Mouse (Mus musculus): ENCODE data around the gene Cacna1a. TPM values are rescaled to one million over a fixed set of nuclear protein-coding genes. Genes with fewer than 3 reads are reported as not detected.

The Cacna1a gene
- polyA plus RNA-seq, 1 experiment from 2014 or later: 15.0 TPM

DNA sequence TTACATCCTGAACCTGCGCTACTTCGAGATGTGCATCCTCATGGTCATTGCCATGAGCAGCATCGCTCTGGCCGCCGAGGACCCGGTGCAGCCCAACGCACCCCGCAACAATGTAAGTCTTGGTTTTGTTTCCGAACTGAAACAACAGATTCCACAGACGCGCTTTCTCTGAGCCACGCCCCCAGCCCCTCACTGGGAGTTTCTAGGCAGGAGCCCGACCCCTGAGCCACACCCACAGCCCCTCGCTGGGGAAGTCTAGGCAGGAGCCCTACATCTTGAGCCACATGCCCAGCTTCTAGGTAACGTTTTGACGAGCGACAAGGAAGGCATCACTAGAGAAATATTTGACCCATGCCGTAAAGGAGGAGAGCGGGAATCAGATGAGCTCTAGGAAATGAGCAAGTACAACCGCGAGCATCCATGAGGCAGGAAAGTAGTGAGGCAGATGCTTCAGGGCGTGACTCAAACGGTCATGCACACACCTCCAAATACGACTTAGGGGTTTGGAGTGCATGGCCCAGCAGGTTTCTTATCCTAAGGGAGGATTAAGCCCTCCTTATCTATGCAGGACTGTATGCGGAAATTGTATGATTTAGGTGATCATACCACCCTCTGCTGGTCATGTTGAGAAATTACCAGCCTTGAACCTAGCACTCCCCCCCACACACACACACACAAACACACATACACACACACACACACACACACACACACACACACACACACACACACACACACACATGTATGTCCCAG is 181.9 kb downstream of the Cacna1a start:
- no peaks in the 10 kb centered on the region for H3K4me1 ChIP-seq
- ATAC-seq (ENCODE audit: low FRiP score, low read depth): no peak
- WGBS: 46% methylated on average over 25 of the region's 25 CpGs
- no peak overlapping the region for H3K27ac ChIP-seq (replicated peaks)
- no peak overlapping the region for H3K4me3 ChIP-seq
- peaks cover 24% of the 10 kb centered on the region for H3K36me3 ChIP-seq
- no peak overlapping the region for H3K9ac ChIP-seq (replicated peaks)
- H3K9me3 ChIP-seq: no peaks in the 10 kb centered on the region
- H3K27me3 ChIP-seq: no peaks in the 10 kb centered on the region
- no peak overlapping the region for H3K4me2 ChIP-seq (replicated peaks)

DNA sequence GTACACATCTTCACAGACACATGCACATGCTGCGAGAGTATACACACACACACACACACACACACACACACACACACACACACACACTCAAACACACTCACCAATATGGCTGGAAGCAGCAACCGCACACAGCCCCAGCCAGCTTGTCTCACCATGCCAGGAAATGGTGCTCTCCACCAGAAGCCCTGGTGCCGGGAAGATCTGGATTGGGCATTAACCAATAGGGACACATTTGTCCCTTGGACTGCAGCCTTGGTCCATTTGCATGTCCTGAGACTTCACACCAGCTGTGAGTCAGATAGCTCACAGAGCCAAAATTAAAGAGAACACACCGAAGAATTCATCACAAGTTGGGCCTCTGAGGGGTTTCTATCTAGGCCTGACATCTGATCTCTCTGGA is 189.2 kb downstream of the Cacna1a start:
- no peaks in the 10 kb centered on the region for H3K4me1 ChIP-seq
- no peak overlapping the region for H3K9ac ChIP-seq (replicated peaks)
- ATAC-seq (ENCODE audit: low FRiP score, low read depth): no peak
- H3K4me3 ChIP-seq: no peak overlapping the region
- WGBS: 89% methylated on average over 4 of the region's 4 CpGs
- H3K27ac ChIP-seq (replicated peaks): no peak overlapping the region
- no peaks in the 10 kb centered on the region for H3K27me3 ChIP-seq
- H3K4me2 ChIP-seq (replicated peaks): no peak overlapping the region
- H3K9me3 ChIP-seq: no peaks in the 10 kb centered on the region
- peaks cover 4% of the 10 kb centered on the region; the same call in 1 of the 2 replicates for H3K36me3 ChIP-seq

DNA sequence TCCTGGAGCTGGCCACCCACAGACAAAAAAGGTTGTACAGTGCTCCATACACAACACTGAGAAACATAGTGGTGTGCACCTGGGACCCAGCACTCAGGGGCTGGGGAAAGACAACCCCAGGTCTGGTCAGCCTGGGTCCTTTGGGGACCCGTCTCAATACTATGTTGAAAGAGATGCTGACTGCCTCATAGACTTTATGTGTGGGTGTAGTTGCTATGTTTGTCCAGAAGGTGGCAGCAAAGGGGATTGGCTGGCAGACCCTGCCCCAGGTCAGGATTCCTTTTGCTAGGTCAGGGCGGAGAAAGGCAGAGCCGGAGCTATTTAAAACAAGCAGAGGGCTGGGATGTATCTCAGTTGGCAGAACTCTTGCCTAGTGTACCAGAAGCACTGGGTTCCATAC is 191.4 kb downstream of the Cacna1a start:
- no peaks in the 10 kb centered on the region for H3K9me3 ChIP-seq
- H3K4me1 ChIP-seq: no peaks in the 10 kb centered on the region
- no peak for ATAC-seq (ENCODE audit: low FRiP score, low read depth)
- no peaks in the 10 kb centered on the region for H3K27me3 ChIP-seq
- 22% methylated on average over 3 of the region's 3 CpGs for WGBS
- no peak overlapping the region for H3K4me3 ChIP-seq
- H3K4me2 ChIP-seq (replicated peaks): no peak overlapping the region
- H3K27ac ChIP-seq (replicated peaks): no peak overlapping the region
- H3K36me3 ChIP-seq: peaks cover 14% of the 10 kb centered on the region; the same call in 1 of the 2 replicates
- H3K9ac ChIP-seq (replicated peaks): no peak overlapping the region

DNA sequence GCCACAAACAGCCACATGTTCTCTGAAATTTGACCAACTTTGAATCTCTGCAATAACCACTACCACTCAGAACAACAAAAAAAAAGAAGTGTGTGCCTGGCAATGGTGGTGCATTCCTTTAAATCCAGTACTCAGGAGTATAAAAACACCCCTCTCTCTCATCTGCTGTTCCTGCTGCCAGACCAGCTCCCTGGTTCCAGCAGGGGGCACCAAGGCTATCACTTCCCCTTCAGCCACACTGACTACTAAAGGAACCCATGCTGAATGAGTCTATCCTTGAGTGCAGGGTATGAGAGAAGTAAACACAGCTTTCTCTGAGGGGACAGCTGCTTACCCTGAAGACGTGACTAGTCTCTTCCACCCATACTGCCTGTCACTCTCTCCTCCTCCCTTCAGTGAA is 197.1 kb downstream of the Cacna1a start:
- H3K27me3 ChIP-seq: no peaks in the 10 kb centered on the region
- no peak overlapping the region for H3K4me3 ChIP-seq
- H3K9ac ChIP-seq (replicated peaks): no peak overlapping the region
- H3K27ac ChIP-seq (replicated peaks): no peak overlapping the region
- ATAC-seq (ENCODE audit: low FRiP score, low read depth): no peak
- WGBS: 24% methylated on average over 1 of the region's 1 CpGs
- H3K4me2 ChIP-seq (replicated peaks): no peak overlapping the region
- H3K4me1 ChIP-seq: no peaks in the 10 kb centered on the region
- no peaks in the 10 kb centered on the region for H3K9me3 ChIP-seq
- H3K36me3 ChIP-seq: peaks cover 17% of the 10 kb centered on the region; the same call in 1 of the 2 replicates

DNA sequence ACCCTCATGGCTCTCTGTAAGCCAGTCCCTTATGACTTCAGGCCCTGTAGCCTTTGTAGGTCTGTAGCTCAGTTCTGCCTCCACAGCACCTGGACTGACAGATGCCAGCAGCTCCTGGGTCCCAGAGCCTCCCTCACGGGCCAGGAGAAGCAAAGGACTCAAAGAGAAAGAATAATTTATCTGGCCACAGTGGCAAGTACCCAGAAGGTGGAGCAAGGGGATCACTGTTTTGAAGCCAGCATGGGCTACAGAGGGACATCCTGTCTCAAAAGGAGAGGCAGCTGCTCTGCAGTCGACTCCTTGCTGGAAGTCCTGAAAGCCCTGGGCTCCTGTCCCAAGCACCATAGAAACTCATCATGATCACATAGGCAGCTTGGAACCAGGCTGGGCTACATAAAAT is 198.0 kb downstream of the Cacna1a start:
- H3K4me3 ChIP-seq: no peak overlapping the region
- no peak overlapping the region for H3K9ac ChIP-seq (replicated peaks)
- no peaks in the 10 kb centered on the region for H3K4me1 ChIP-seq
- 71% methylated on average over 2 of the region's 2 CpGs for WGBS
- no peak for ATAC-seq (ENCODE audit: low FRiP score, low read depth)
- no peak overlapping the region for H3K4me2 ChIP-seq (replicated peaks)
- no peak overlapping the region for H3K27ac ChIP-seq (replicated peaks)
- peaks cover 13% of the 10 kb centered on the region; the same call in 1 of the 2 replicates for H3K36me3 ChIP-seq
- no peaks in the 10 kb centered on the region for H3K27me3 ChIP-seq
- H3K9me3 ChIP-seq: no peaks in the 10 kb centered on the region

DNA sequence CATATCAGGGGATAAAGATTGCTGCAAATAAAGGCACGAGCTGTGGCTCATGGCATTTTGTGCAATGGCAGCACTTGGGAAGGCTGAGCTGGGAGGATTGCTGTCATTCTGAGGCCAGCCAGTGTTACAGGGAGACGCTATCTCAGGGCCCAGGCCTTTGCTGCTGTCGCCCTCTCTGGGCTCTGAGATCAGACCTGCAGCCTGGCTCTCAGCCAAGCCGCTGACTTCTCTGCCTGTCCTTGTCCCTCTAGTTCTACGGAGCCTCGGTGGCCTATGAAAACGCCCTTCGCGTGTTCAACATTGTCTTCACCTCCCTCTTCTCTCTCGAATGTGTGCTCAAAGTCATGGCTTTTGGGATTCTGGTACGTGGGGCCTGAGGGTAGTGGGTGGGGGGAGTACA is 200.3 kb downstream of the Cacna1a start:
- Histone ChIP-seq H3K27ac (replicated peaks) (no peak overlapping the region), H3K36me3 (peaks cover 10% of the 10 kb centered on the region; the same call in 1 of the 2 replicates), H3K4me2 (replicated peaks) (no peak overlapping the region), H3K9ac (replicated peaks) (no peak overlapping the region), H3K4me3 (no peak overlapping the region), H3K27me3 (peaks cover 7% of the 10 kb centered on the region), H3K9me3 (no peaks in the 10 kb centered on the region), H3K4me1 (peaks cover 5% of the 10 kb centered on the region; the same call in 1 of the 2 replicates)
- no peak for ATAC-seq (ENCODE audit: low FRiP score, low read depth)
- 79% methylated on average over 11 of the region's 11 CpGs for WGBS

DNA sequence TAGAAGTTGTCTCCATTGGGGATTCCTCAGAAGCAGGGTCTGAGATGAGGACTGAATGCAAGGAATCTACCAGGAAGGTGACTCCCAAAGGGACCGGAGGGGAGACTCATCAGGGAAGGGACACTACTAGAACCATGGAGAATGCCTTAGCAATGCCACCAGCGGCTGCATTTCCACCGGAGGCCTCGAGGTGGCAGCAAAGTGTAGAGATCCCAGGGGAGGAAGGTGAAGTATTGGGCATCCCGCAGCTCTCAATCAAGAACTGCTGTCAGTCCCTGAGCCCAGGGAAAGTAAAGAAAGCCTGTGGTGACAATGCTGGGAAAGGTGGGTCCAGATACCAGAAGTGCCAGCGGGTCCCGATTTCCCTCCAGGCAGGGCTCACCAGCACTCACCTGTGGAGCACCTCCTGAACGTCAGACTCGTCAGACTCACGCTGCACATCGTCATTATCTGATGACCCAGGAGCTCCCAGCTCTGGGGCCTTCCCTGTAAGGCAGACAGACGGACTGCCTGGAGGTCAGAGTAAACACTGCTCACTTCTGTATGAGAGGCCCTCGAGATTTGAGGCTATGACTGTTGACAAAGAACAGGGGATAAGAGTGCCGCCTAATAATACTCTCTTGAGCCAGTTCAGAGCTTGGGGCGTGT is 203.9 kb downstream of the Cacna1a start:
- ATAC-seq (ENCODE audit: low FRiP score, low read depth): no peak
- WGBS: 23% methylated on average over 15 of the region's 15 CpGs
- H3K9me3 ChIP-seq: no peaks in the 10 kb centered on the region
- H3K4me2 ChIP-seq (replicated peaks): no peak overlapping the region
- H3K9ac ChIP-seq (replicated peaks): no peak overlapping the region
- no peak overlapping the region for H3K27ac ChIP-seq (replicated peaks)
- H3K27me3 ChIP-seq: peaks cover 7% of the 10 kb centered on the region
- no peak overlapping the region for H3K4me3 ChIP-seq
- H3K4me1 ChIP-seq: peaks cover 5% of the 10 kb centered on the region; the same call in 1 of the 2 replicates
- no peaks in the 10 kb centered on the region for H3K36me3 ChIP-seq

DNA sequence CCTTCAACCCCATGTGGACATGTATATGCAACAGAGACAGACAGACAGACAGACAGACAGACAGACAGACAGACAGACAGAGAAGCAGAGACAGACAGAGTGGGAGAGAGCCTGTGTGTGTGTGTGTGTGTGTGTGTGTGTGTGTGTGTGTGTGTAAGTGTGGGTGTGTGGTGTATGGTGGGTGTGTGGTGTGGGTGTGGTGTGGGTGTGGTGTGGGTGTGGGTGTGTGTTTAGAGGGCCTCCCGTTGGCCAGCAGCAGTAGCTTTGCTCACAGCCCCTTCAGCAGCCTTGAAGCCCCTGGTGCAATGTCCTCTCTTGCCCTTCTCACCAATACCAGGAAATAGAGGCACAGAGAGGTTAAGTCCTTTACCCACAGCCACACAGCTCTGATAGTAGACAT is 204.9 kb downstream of the Cacna1a start:
- Histone ChIP-seq H3K9ac (replicated peaks) (no peak overlapping the region), H3K4me2 (replicated peaks) (no peak overlapping the region), H3K9me3 (no peaks in the 10 kb centered on the region), H3K36me3 (no peaks in the 10 kb centered on the region), H3K27me3 (peaks cover 11% of the 10 kb centered on the region), H3K4me1 (peaks cover 5% of the 10 kb centered on the region; the same call in 1 of the 2 replicates), H3K27ac (replicated peaks) (no peak overlapping the region), H3K4me3 (no peak overlapping the region)
- ATAC-seq (ENCODE audit: low FRiP score, low read depth): no peak
- 86% methylated on average over 1 of the region's 1 CpGs for WGBS

DNA sequence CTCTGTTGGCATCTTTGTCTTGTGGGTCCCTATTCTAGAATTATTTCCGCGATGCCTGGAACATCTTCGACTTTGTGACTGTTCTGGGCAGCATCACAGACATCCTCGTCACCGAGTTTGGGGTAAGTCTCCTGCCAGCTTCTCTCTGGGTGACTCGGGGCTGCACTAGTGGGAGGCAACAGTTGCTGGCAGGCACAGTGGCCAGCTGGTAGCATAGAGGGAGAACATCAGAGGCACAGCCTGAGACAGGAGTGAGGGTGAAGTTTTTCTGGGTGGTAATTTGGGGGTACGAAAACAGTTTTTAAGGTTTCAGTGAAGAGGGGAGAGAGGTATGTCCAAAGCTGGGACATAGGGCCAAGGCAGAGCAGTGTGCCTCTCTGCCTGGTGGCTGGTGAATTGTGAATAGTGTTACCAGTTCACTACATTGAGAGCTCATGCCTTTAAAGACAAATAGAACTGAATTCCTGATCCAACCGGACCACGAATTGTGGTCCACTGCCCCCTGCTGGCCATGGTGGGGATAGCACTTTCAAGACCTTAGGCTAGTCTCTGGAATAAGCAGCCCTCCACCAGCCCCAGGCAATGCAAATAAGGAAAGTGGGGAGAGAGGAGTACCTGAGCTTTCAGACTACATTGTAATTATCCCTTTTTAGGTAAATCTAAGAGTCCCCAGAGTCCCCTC is 206.0 kb downstream of the Cacna1a start:
- no peak overlapping the region for H3K4me2 ChIP-seq (replicated peaks)
- 71% methylated on average over 9 of the region's 9 CpGs for WGBS
- no peak overlapping the region for H3K9ac ChIP-seq (replicated peaks)
- no peaks in the 10 kb centered on the region for H3K36me3 ChIP-seq
- no peaks in the 10 kb centered on the region for H3K9me3 ChIP-seq
- H3K27ac ChIP-seq (replicated peaks): no peak overlapping the region
- no peak for ATAC-seq (ENCODE audit: low FRiP score, low read depth)
- peaks cover 22% of the 10 kb centered on the region for H3K27me3 ChIP-seq
- no peak overlapping the region for H3K4me3 ChIP-seq
- H3K4me1 ChIP-seq: peaks cover 5% of the 10 kb centered on the region; the same call in 1 of the 2 replicates

DNA sequence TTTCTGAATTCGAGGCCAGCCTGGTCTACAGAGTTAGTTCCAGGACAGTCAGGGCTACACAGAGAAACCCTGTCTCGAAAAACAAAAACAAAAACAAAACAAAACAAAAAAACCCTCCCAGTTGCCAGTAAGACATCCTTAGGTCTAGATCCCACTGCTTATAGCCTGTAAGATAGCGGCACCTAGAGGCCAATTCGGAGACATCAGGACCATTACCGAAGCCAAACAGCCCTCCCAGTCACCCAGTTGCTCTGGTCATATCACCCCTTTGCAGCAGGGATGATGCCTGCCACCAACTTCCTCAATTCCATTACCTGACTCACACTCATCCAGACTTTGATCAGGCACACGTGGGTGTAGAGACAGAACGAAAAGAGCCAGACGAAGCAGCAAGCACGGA is 207.4 kb downstream of the Cacna1a start:
- Histone ChIP-seq H3K4me2 (replicated peaks) (no peak overlapping the region), H3K4me3 (no peak overlapping the region), H3K9me3 (no peaks in the 10 kb centered on the region), H3K27ac (replicated peaks) (no peak overlapping the region), H3K36me3 (no peaks in the 10 kb centered on the region), H3K27me3 (peaks cover 27% of the 10 kb centered on the region), H3K4me1 (peaks cover 12% of the 10 kb centered on the region), H3K9ac (replicated peaks) (no peak overlapping the region)
- ATAC-seq (ENCODE audit: low FRiP score, low read depth): no peak
- 23% methylated on average over 9 of the region's 9 CpGs for WGBS

DNA sequence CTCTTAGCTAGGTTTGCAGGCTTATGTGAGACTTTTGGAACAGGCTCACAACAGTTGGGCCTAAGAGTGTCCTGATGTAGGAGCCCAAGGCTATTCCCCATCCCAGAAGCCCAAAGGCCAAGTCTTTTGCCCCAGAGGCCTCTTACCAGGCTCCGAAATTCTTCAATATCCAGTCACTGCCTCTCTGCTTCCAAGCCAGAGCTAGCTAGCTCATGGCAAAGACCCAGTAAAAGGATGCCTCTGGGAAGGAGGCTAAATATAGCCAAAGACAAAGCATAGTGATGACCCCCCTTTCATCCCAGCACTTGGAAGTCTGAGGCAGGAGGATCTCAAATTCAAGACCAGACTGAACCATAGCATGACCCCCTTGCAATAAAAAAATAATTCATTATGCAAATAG is 211.2 kb downstream of the Cacna1a start:
- 100% methylated on average over 1 of the region's 1 CpGs for WGBS
- no peak for ATAC-seq (ENCODE audit: low FRiP score, low read depth)

More for the DNA sequence above, 211.2 kb downstream of the Cacna1a start:
- Histone ChIP-seq H3K4me1 (peaks cover 18% of the 10 kb centered on the region), H3K36me3 (peaks cover 11% of the 10 kb centered on the region; the same call in 1 of the 2 replicates), H3K9me3 (no peaks in the 10 kb centered on the region), H3K4me2 (replicated peaks) (no peak overlapping the region), H3K27me3 (peaks cover 33% of the 10 kb centered on the region), H3K9ac (replicated peaks) (no peak overlapping the region), H3K4me3 (no peak overlapping the region), H3K27ac (replicated peaks) (no peak overlapping the region)
